Mouse (Mus musculus) heart, postnatal 14 days (tissue): Measurements from ENCODE around the gene Rab20. TPM values are rescaled to one million over a fixed set of nuclear protein-coding genes. Genes with fewer than 3 reads are reported as not detected.
"Not testable (repeated sequence)": the region's sequence is repeated elsewhere in the genome, so short reads cannot be mapped to it uniquely, and the experiment has no call there.

Source experiments
- DNase-seq, 2 experiments: peaks; one replicate each; pipeline ENCODE4 v3.0.0; 2021 to 2022
- intact Hi-C: fragments of 180-260 bp; cut with DNase I; formaldehyde crosslinking; loops from one replicate; pipeline ENCODE4 v1.15.1; 2025
- long read RNA-seq, 2 experiments: library from polyadenylated mRNA; stranded (forward); transcript quantifications; one replicate each; pipeline ENCODE4 v2.0.0; 2021
- total RNA-seq, 2 experiments: library from RNA; stranded (reverse); gene quantifications; 2 replicates each; pipeline ENCODE4 v1.2.3; 2021

Rab20 gene
- total RNA-seq: 10 to 100 TPM; 18.5 to 20.2 TPM
- long read RNA-seq, experiment 1, transcript Rab20-201 (2 exons, 1,392 nt): major isoform, 33 of 38 reads
- long read RNA-seq, experiment 1, partial matches to known transcripts: 1 of 38 reads
- long read RNA-seq, experiment 1, other reads (novel, unspliced or antisense): 4 of 38 reads
- long read RNA-seq, experiment 2, transcript Rab20-201 (2 exons, 1,392 nt): major isoform, 60 of 65 reads
- long read RNA-seq, experiment 2, partial matches to known transcripts: 2 of 65 reads
- long read RNA-seq, experiment 2, other reads (novel, unspliced or antisense): 3 of 65 reads

DNA sequence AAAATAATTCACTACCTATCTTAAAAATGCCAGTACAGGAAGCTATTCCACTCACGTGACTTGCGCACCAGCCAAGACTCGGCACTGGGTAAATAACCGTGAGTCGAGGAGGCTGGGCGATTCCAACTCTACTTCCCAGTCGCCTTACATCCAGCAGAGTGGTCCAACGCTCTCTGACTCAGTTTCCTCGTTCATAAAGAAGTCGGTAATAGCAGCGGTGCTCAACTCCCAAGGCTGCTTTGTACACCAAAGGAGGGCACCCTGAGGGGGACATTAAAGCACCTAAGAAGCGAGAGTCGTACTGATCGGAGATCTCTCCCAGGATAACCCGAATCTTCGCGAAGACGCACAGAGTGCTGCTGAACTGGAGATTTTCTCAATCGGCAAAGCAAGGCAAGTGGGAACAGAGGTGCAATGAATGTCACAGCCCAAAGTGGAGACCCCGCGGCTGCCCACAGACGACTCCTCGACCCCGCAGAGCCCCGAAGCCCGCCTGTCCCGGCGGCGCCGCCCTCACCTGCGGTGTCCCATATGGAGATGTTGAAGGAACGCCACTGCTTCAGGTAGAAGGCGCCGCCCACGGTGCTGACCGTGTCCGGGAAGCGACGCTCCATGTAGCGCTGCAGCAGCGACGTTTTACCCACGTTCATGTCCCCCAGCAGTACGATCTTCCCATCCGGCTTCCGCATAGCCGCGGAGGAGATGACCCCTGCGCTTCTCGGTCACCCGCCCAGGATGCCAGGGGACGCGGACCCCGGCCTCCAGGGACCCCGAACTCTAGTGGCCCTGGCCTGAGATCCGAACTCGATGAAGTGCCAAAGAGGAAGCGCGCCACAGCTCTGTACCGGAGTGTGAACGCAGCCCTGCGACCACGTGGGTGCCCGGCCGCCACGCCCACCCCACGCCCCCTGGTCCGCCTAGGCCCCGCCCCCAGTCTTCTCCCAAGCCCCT lies at the start of gene Rab20:
Rab20 (minus strand) TSS at position 900 of the 951 bp plus-strand sequence.
- intact Hi-C loops: no loop called here
- DNase-seq: peak; percentile 79 to 87

DNA sequence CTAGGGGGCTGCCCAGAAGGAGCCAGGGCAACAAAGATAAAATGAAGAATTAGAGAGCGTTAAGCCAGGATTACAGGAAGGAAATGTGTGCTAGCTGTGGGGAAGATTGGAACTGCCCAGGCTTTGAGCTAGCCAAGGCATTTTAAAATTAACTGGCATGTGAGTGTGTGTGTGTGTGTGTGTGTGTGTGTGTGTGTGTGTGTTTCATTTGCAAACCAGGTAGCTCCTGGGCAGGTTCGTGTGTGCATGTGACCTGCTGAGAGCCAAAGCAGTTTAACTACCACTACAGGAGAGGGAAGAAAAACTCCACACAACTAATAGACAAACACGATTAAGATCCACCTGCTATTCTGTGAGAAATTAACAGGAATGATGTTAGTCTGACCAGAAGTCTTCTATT lies 44.8 kb upstream of the Rab20 start:
- DNase-seq: no peak
- intact Hi-C loops: no loop called here

DNA sequence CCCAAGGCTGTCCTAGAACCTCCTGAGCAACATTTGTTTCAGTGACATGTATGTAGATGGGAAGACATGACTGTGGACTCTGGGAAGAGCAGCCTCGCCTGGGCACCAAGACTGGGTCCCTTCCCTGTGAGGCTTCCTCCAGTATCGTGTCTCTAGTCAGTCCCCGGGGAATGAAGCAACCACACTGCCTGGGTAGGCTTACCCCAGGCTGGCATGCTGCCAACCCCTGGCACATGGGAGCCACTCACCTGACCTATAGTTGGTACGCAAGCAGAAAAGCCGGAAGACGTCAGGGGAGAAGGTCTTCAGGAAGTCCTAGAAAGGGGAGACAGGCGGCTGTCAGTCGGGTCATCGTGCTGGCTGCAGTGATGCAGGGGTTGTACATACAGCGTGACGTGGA lies 40.2 kb upstream of the Rab20 start:
- no peak for DNase-seq
- intact Hi-C loops: no loop called here

DNA sequence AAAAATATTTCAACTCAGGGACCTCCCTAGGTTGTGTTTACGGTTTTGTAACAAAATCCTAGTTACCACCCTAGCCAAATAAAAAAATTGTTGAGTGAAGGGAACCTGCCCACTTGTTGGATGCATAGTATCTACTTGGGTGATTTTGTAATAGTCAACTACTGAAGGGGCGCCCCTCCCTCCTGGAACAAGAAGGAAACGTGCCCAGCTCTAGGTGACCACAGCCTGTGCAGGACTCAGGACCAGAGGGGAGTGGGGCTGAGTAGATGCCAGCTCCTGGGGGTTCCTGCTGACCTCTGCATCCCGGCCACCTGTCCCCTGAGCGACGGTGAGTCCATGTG lies 39.5 kb upstream of the Rab20 start:
- intact Hi-C loops: no loop called here
- DNase-seq: no peak

DNA sequence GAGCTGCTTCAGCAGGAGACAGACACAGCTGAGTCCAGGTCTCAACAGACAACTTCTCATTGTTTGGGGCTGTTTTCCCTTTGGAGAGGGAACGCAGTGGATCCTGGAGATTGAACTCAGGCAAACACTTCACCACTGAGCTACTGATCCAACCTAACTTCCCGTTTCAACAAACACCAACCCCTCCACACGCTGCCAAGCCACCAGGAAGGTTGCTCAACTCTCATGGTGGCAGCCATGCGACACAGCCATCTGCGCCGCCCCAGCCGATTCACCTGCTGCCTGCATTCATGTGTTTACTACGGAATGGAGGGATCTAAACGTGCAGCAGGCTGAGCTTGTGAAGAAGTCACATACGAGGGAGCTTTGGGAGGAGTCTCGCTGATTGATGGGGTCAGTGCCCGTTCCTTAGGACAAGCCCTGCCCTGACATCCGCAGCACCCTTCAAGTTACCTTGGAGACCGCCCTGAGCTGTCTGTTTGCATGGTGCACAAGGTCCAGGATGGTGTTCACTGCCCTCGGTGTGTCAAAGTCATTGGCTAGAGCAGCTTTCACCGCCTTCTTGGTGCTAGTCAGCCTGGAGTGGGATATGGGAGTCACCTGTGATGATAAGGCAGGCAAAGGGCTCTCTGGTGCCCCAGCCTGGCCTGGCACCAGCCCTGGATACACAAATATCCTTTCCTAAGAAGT lies 39.0 kb upstream of the Rab20 start:
- intact Hi-C loops: no loop called here
- no peak for DNase-seq

DNA sequence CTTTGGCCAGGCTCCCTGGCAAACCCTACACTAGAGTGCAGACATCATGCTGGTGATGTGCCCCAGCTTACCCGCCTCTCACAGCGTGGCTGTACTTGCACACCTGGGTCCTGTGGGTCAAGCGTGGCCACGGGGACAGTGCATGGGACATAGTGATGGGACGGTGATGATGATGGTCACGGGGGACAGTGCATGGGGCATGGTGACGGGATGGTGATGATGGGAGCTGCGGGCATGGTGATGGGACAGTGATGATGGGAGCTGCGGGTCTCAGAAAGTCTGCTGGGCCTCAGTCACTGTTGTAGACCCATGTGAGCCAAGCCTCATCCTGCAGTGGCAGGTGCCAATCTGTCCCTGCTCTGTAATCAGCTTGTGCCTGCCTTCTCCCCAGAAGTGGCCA lies 37.8 kb upstream of the Rab20 start:
- no peak for DNase-seq
- intact Hi-C loops: no loop called here

DNA sequence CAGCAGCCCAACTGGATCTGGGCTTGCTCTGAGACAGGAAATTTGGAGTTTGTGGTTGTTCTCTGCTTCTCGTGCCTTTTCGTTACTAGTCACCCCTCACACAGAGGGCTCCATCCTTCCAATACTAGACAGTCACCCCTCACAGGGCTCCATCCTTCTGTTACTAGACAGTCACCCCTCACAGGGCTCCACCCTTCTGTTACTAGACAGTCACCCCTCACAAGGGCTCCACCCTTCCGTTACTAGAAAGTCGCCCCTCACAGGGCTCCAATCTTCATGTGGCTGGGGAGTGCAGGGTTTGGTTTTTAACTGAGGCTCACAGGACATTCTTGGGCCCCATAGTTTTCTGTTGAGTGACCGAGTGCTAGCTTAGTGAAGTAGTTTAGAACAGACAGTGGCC lies 34.7 kb upstream of the Rab20 start:
- intact Hi-C loops: no loop called here
- no peak for DNase-seq

DNA sequence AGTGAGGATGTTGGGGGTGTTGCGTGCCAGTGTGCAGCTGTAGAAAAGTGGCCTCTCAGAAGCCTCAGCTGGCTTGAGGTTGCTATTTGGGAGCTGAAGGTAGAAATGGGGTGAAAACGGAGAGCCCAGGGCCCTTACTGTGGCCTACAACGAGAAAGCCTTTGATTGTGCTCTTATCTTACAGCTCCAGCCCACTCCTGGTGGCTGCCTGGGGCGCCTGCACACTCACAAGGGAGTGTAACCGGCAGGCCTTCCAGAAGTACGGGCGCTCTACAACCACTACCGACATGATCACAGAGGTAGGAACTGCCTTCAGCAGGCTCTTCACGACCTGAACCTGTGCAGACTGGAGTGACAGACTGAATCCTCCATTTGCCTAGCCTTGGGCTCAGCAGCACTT lies 34.2 kb upstream of the Rab20 start:
- intact Hi-C loops: no loop called here
- no peak for DNase-seq

DNA sequence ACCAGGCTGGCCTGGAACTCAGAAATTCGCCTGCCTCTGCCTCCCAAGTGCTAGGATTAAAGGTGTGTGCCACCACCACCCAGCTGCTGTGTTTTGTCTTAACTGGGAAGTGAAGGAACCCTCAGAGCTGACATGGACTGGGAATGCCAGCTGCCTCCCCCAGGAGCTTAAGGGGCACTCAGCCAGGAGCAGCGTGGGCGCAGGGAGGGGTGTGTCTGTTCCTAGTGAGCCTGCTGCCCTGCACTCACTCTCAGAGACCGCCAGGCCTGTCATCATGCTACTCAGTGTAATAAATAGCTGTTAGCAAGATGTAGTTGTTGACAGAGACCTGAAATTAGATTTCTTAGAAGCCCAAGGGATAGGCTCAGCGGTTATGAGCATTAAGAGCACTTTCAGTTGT lies 32.5 kb upstream of the Rab20 start:
- intact Hi-C loops: no loop called here
- no peak for DNase-seq

DNA sequence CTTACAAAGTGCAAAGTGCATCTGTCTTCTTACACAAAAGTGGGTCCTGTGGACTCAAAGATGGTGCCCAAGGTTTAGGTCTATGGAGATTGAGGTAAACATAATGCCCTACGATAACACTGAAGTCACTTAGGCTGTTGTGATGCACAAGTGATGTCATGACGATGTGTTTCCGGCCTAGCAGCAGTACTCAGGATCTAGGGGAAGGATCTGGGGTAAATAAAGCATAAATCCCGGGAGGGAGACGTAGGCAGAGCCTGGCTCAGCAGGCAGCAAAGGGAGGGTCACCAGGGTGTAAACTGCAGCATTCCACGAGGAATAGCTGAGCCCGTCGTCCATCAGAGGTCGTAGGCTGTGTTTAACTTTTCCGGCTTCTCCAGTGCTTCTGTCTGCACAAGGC lies 30.4 kb upstream of the Rab20 start:
- intact Hi-C loops: loop anchor here (5.0 kb wide), 2 partner anchors 93 to 108 kb away; no protein-coding TSS in a partner anchor
- DNase-seq: no peak

DNA sequence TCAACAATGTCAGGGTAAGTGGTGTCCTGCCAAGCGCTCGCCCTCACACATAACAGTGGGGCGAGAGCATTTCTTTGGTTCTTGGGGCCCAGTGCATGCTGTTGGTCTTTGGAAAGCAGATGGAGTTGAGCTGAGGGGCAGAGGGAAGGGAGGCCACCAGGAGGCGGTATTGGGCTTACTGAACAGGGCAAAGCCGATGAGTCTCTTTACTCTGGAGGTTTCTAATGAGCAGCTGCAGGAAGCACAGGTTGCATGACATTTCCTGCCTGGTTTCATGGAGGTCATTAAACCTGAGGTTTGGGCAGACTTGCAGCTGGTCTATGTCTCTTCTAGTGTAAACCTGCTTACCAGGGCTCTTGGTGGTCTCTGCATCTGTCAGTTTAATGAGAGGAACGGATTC lies 28.3 kb upstream of the Rab20 start:
- intact Hi-C loops: loop anchor here (2.0 to 5.0 kb wide), 3 partner anchors 95 to 194 kb away; partner anchors contain the start of gene 1700016D06Rik
- DNase-seq: peak; percentile 59 to 76

DNA sequence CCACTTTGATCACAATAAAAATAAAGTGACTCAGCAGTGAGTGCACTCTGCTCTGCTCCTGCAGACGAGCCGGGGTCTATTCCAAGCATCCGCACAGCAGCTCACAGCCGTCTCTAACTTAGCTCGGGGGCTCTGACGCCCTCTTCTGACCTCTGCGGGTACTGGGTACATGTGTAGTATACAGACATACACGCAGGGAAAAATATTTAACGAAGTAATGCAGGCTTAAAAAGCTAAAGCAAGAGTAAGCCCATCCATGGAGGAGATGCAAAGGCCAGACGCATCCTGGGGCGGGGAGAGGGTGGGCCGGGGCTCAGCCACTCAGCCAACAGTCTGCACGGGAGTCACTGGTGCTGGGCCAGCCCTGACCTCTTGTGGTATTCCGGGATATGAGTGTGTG lies 27.6 kb upstream of the Rab20 start:
- intact Hi-C loops: loop anchor here (2.0 to 5.0 kb wide), 3 partner anchors 96 to 195 kb away; partner anchors contain the start of gene 1700016D06Rik
- DNase-seq: no peak

DNA sequence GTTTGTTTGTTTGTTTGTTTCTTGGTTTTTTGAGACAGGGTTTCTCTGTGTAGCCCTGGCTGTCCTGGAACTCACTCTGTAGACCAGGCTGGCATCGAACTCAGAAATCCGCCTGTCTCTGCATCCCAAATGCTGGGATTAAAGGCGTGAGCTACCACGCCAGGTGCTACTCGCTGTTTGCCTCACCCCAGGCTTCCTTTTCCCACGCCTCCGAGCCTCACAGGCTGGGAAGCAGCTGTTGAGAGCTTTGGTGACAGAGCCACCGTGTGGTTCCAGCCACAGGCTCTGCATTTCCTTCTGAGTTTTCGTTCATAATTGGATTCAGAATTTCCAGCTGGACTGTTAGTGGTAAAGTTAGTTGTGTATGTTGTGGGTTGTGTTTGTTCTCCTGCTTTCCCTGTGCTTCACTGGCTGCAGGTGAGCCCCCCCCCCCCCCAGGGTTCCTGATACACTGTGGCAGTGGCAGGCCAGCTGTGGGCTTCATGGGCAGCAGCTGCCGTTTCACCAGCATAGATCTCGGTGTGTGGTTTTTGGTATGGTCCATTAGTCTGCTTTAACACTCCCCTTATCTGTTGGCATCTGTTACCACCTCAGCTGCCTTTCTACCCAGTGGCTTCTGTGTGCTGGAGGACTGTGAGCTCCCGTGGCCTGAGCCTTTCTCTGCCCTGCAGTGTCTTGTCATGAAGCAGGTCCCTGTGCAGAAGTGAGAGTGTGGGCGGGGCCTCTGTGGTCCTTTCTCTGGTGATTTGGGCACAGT lies 25.1 kb upstream of the Rab20 start:
- DNase-seq: no peak
- intact Hi-C loops: no loop called here

DNA sequence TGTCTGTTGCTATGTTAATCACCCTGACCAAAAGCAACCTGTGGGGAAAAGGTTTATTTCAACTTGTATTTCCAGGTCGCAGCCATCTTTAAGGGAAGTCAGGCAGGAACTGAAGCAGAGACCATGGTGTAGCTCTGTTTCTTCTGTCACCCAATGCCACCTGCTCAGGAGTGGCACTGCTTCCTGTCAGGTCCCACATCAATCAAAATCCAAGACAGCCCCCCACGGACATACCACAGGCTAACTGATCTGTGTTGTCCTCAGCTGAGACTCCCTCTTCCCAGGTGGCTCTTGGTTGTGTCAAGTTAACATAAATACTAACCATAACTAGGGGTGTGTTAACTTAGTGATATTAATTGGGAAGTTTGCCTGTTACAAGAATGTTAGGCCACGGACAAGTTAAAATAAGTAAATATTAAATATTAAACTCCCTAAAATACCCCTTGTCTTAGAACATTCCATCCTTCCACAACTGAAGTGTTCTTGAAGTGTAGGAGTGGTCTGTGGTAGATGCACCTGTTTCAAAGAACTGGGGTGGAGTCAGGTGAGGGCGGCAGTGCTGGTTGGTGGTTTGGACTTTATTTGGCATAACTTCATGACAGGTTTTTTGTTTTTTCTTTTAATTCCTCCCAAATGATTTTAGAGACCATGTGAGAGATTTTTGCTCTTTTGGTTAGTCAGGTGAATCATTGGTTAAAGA lies 20.4 kb upstream of the Rab20 start:
- no peak for DNase-seq
- intact Hi-C loops: no loop called here

DNA sequence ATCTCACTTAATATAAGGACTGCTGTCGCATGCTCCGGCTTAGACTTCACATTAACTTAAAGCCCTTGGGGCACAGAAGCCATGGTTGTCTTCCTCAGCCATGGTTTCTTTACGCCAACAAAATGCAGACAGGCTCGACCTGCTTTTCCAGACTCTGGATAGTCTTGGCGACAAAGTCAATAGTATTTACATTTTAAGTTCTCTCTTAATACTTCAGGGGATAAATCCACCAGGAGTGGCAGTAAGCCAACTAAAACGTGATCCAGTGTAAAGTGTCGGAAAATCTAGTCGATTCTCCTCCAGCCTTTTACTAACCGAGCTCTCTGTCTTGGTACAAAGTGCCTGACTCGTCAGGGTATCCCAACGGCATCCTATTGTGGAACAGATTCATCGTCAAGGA lies 19.8 kb upstream of the Rab20 start:
- intact Hi-C loops: no loop called here

DNA sequence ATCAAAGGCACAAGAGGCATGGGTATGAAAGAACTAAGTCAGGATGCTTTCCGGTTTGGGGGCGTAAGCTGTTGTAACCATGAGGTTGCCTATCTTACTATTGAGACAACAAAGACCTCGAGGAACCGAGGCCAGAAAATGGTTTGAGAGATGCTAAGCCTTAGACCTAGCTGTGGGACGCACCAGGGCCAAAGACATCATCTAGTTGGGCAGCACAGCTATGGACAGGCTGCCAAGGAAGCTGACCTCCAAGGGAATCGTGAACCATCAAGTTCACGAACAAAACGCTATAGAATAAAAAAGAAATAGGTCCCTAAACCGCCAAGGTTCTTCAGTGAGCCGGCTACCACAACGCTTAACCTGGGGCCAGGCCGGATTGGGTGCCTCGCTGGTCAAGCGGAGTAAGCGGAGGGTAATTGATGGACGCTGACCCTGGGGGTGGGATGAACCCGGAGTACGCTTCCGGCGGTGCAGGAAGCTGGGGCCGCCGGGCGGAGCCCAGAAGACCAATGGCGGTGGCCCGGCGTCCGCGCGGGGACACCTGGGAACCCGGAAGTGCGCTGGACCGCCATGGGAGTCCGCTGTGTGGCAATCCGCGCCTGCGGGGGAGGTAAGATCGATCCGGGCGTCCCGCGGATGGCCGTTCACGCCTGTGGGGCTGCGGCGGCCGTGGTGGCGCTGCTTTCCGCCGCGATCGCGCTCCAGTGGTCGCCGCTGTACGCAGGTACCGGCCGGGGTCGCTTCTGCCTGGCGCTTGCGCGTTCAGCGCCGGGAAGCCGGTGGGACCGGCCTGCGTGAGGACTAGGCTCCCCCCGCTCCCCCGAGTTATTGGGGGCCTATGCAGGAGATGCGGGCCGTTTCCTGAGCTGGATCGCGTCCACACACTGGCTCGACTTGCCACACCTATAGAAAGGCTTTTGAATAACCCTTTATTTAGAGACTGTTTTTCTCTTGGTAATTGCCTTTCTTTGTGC lies 18.8 kb upstream of the Rab20 start, which contains the start of gene Naxd:
Naxd (plus strand) TSS at position 490 of the 974 bp plus-strand sequence.
- DNase-seq: peak; percentile 93 to 94
- intact Hi-C loops: no loop called here

More for the DNA sequence above, 19.8 kb upstream of the Rab20 start:
- no peak for DNase-seq

DNA sequence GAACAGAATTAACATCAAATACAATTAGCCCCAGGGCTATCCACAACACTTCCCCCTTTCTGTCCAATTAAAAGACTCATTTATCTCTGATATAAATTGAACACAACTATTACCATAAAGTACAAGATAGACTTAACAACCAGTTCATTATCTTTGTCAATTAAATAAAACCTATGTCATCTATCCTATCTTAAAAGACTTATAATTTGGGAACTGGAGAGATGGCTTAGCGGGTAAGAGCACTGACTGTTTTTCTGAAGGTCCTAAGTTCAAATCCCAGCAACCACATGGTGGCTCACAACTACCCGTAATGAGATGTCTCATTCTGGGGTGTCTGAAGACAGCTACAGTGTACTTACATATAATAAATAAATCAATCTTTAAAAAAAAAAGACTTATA lies 13.8 kb upstream of the Rab20 start:
- DNase-seq, intact Hi-C loops: not testable (repeated sequence)

DNA sequence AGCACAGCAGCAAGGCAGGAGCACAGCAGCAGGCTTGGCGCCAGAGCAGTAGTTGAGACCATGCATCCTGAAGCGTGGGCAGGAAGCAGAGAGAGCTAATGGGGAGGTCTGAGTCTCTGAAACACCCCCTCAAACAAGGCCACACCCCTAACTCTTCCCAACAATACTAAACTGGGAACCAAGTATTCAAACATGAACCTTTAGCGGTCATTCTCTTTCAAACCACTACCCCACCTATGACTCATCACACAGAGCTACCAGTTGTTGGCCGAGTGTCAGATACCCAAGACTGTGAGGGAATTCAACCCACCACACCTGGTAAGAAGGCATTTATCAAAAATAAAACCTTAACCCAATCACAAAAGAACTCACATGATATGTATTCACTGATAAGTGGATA lies 8.7 kb upstream of the Rab20 start:
- no peak for DNase-seq
- intact Hi-C loops: loop anchor here (2.0 kb wide), 2 partner anchors 36 to 64 kb away; no protein-coding TSS in a partner anchor
